Mouse (Mus musculus) mouse trophoblast stem cell (cell line): Measurements from ENCODE around the gene Lin54.

Experiments
- in situ Hi-C, 2 experiments: fragments of 300-500 bp; cut with MseI, MboI; formaldehyde crosslinking; loops; 2 replicates in 1 of 2; 3 replicates in 1 of 2; pipeline ENCODE4 v1.15.1; 2025

Gene Lin54

GRCm38 (mm10) chr5:100423626-100424025 lies 76.8 kb downstream of the Lin54 start:
- in situ Hi-C loops = no loop called here

- in situ Hi-C loops = no loop called here
These were observed 81.6 kb downstream of the Lin54 start for GRCm38 (mm10) chr5:100418861-100419260.

- in situ Hi-C loops = no loop called here
These were observed 82.4 kb downstream of the Lin54 start for GRCm38 (mm10) chr5:100418077-100418476.

- in situ Hi-C loops = no loop called here
These were observed 84.5 kb downstream of the Lin54 start, which contains the start of gene Sec31a for GRCm38 (mm10) chr5:100415761-100416590. TSS of gene Sec31a (minus strand) at chr5:100416234.

- in situ Hi-C loops = no loop called here
These were observed 85.8 kb downstream of the Lin54 start for GRCm38 (mm10) chr5:100414474-100415196.

GRCm38 (mm10) chr5:100412886-100413285 lies 87.6 kb downstream of the Lin54 start:
- in situ Hi-C loops = no loop called here

GRCm38 (mm10) chr5:100410281-100410680 lies 90.2 kb downstream of the Lin54 start:
- in situ Hi-C loops = no loop called here

- in situ Hi-C loops = no loop called here
These were observed 92.0 kb downstream of the Lin54 start for GRCm38 (mm10) chr5:100408485-100408884.

GRCm38 (mm10) chr5:100396753-100397152 lies 103.7 kb downstream of the Lin54 start:
- in situ Hi-C loops = no loop called here

GRCm38 (mm10) chr5:100393681-100394080 lies 106.8 kb downstream of the Lin54 start:
- in situ Hi-C loops = no loop called here

GRCm38 (mm10) chr5:100392436-100392955 lies 107.9 kb downstream of the Lin54 start:
- in situ Hi-C loops = no loop called here
